Mouse (Mus musculus) urinary bladder, postnatal 10 days (tissue): ENCODE data around the gene Lrrk1.

ENCODE experiments used
- DNase-seq: peaks from one replicate; pipeline ENCODE4 v3.0.0; 2022; ENCODE audit warnings: low spot score

Gene Lrrk1

DNA sequence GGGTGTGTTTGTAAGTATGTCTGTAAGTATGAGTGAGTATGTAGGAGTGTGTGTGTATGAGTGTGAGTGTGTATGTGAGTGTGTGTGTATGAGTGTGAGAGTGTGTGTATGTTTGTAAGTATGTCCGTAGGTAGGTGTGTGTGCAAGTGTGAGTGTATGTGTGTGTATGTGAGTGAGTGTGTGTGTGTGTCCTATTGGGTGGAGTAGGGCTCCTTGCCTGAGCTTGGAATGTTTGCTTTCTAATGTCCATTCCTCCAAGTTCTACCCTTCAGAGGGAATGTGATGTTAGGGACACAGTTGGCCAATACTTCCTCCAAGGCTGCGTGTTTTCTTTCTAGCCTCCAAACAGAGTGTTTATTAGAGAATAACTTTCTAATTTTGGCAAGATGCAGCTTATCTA, 51.2 kb downstream of the Lrrk1 start:
- DNase-seq, result no peak

GRCm38 (mm10) chr7:66333906-66334500, 54.1 kb downstream of the Lrrk1 start:
- DNase-seq, result no peak

- no peak for DNase-seq
Measured at GRCm38 (mm10) chr7:66332340-66332739, 55.8 kb downstream of the Lrrk1 start.

DNA sequence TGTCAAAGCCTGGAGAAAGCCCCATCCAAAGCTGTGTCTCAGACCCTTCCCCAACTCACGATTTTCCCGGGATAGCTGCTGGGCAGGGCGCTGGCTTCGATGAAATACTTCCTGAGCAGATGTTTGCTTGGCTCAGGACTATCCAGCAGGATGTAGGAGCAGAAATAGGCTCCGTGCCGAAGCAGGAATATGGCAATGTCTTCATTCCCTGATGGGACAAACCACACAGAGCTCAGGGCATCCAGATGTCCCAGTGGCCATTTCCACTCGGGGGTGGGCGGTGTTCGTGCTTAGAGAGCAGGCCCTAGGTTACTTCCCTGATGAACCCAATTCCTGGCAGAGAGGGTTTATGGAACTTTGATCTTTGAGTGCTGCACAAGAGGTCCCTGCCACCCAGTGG, 57.5 kb downstream of the Lrrk1 start:
- no peak for DNase-seq

GRCm38 (mm10) chr7:66327516-66327915, 60.6 kb downstream of the Lrrk1 start:
- DNase-seq, result no peak

- no peak for DNase-seq
Measured at GRCm38 (mm10) chr7:66325419-66326053, 62.6 kb downstream of the Lrrk1 start.

DNA sequence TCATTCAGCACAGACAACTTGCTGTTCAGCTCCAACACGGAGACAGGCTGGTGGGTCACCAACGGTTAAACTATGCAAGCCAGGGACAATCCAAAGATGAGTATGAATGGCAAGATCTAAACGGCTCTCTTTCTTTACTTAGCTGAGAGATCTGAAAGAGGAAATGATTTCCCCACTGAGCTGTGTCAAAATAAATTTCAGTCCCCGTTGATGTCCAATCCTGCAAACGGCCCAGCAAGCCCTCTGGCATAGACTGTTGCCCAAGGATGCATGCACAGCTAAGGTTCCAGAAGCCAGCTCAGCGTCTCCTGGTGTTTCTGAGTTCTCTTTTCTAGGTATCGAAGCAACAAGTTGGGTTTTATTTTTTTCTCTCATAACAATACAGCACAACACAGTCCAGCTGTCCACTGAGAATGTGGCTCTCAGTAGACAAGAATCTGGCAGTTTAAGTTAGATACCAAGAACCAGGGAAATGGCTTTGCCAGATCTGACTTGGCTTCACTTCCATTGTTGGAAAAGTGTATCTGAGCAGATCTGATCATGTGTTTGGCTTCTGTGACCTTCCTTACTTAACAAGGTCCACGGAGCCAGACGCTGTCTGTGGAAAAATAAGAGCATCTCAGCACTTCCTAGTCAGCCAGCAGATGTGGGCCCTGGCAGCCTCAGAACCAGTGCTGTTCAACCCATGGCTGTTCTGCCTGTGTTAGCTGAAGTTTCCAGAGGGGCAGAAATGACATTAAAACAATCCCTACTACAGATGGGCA, 64.7 kb downstream of the Lrrk1 start:
- DNase-seq, result no peak

DNA sequence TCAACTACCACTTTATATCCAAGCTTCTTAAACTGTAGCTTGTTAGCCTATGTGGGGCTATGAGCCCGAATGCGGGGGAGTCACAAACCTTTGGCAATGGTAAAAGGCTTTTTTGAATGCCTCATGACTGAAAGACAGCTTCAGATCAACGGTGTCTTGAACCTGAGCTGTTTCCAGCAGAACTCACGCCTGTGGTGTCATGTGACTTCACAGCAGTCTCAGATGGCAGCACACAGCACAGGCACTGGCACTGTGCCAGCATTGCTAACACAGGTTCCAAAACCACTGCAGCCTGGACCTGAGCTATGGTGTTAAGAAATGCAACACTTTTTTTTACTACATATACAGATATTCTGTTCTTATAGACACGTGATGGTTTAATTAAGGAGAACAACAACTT, 67.2 kb downstream of the Lrrk1 start:
- DNase-seq, result no peak

DNA sequence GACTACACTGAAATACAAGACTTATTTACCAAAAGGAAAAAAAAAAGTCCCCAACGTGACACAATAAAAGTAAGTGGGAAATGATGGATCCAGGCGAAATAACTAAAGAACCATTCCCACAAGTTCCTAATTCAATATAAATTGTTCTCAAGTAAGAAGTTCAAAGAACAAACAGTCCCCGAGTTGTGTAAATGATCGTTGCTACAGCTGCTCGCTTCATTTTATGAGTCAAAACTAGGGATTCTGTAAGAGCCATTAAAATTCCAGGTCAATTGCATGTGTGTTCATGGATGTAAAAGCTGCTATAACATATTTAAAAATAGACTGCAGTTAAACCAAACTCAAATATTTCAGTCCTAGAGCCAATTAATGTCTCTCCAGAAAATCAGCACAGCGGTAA, 70.0 kb downstream of the Lrrk1 start:
- no peak for DNase-seq

DNA sequence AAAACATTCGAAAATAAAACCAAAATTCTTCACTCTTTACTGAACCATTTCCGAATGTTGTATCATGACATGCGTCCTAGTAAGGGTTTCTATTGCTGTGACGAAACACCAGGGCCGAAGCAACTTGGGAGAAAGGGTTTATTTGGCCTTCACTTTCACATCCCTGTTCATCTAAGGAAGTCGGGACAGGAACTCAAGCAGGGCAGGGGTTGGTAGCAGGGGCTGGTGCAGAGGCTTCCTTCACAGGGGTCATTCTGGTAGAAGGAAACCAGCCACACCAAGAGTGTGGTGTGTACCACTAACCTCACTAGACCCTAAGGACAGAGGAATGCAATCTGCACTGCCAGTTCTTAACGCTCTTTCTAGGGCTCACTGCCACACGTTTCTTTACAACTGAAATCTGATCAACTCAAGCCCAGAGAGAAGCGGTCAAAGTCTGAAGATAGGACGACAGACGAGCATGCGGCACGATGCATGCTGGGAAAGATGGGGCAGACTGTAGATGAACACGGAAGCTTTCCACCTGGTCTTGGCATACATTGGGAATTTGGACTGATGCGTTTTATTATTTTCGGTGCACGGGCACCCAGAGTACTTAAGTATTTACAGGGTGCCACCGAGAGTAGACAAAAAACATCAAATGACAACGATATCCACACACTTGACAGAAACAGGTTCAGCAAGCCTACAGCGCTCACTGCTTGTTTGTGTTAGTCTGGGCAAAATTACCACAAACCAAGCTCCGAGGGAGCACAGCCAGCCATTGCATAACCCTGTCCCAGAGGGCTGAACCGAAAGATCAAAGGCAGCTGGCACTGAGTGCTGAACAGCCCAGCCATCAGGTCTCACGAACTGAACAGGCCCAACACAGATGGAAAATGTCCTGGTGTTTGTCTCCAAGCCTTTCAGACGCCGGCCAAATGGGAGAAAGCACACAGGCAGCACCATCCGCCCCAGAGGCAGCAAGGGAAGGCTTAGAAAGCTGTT, 77.2 kb downstream of the Lrrk1 start:
- no peak for DNase-seq

DNA sequence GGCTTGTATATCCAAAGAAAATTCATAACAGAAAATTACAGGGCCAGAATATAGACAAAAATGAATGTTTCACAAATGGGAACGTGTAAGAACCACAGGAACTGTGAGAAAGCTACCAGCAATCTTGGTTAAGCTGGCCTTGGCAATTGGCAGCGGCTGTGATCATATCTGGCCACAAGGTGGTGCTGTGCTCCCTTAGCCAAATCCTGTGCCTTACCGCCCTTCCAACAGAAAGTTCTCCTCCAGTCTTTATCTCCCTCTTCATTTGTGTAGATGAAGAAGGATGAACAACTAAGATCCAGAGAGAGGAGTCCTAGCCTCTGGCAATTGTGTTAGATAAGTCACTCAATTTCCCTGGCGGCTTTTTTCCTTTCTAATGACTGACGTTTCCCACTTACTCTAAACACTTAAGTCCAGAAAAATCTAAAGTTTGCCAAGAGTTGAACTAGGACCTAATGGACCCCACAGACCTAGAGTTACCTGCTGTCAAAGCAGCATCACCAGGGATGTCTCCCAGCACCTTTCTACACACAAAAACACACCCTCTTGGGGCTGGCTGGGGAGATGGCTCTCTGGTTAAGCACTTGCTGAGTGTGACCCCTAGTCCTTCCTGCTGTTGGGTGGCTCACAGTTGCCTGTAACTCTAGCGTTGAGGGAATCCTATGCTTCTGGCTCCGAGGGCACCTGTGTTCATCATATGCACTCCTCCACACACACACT, 78.0 kb downstream of the Lrrk1 start:
- DNase-seq, result no peak

DNA sequence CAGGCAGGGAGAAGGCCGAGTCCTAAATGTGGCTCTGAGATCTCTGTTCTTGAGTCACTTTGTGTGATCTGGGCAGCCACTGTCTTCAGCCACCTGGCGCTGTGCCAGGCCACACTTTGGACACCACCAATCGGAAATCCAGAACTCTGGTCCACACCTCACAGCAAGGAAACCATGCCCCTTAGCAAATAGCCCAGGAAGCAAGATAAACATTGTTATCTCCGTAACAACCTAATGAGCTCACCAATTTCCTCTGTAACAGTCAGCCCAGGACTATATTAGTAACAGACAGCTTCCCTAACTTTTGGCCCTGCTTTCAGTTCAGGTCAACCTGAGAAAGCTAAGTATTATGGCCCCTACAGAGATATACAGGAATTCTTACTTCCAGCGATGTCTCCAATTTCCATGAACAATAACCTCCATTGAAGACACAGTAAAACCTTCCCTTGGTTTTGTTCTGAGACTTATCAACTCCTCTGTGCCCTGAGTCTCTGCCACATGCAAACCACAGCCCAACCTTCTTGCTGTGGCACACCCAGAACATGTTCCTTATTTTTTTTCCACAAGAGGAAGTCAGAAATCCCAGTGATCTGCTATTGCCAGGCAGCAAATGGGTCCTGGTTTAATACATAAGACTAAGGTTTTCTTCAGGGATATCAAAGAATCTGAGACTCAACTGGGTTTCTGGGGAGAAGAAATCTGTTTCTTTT, 78.8 kb downstream of the Lrrk1 start:
- DNase-seq, result no peak

GRCm38 (mm10) chr7:66308581-66309239, 79.4 kb downstream of the Lrrk1 start:
- no peak for DNase-seq

DNA sequence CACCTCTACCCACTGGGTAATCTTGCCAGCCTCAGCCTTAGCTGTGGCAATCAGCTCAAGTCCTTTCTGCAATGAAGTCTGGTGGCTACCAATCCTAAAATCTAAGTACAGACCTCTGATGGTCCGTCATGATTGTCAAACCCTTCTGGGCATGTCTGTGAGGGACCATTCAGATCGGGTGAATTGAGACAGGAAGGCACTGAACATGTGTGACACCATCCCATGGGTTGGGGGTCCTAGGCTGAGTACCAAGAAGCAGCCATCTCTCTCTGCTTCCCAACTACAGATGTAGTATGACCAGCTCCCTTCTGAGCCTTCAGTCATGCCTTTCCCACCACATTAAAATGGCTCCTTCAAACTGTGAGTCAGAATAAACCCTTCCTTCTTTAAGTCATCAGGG, 80.4 kb downstream of the Lrrk1 start:
- DNase-seq, result no peak

DNA sequence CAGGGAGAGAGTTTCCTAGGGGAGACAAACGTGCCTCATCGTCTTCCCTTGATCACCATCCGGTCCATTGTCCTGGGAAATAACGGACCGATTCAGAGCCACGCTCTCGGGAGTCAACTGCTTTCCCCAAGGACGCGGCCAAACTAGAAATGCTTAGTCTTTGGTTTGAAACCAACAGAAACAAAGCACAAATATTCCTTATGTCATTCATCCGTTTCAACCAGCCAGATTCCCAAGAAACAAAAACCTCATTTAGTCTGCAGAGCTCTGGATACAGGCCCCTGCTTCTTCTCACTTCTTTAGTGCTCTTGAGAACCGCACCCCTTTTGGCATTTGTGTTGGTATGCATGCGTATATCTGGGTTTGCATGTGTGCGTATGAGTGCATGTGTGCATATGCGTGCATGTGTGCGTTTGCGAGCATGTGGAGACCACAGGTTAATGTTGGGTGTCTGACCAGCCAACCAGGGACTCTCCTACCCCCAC, 82.4 kb downstream of the Lrrk1 start:
- DNase-seq, result no peak

DNA sequence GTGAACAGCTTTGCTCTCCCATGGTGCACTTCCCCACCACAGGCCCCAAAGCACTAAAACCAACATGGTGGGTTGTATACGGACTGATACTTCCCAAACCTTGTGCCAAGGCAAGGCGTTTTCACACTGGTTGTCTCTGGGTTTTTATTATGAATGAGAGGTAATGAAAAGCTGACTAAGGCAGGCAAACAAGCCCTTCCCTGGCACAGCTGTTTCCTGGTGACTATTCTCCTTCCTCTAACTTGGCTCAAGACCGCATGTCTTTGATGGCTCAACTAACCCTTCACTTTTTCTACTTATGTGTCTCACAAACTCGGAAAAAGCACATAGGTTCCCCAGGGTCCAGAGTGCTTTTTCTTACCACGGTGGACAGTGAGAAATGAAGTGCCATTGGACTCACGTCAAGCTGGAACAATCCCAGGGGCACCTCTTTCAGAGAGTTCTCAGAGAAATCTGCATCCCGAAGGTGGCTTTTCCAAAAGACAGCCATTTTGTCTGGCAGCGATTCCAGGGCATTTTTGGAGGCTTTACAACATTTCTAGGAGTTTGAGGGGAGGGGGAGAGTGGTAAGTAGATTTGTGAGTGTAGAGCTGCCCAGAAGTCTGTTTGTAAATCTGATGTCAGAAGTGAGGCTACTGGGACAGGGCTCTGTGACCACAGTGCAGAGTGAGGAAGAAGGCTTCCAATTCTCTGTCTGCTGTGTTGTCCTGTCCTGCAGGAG, 83.0 kb downstream of the Lrrk1 start:
- no peak for DNase-seq

- DNase-seq, result no peak
Measured at GRCm38 (mm10) chr7:66303922-66304660, 84.1 kb downstream of the Lrrk1 start.

- no peak for DNase-seq
Measured at GRCm38 (mm10) chr7:66301486-66301885, 86.7 kb downstream of the Lrrk1 start.

DNA sequence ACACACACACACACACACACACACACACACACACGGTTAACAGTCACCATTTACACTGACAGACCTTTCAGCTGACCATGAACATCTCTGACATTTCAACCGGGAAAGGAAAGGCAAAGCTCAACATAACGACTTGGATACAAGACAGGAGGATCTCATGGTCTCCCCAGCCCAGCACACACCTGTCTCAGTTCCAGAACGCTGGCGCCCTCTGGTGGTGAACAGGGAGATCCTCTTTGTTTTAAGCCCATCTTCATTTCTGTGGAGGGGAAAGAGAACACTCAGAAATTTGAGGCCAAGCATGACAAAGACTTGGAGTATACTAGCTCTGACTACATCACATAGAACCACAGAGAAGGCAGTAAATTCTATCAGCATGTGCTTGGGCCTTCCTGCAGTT, 87.5 kb downstream of the Lrrk1 start:
- peak; percentile 35 for DNase-seq
